Mouse (Mus musculus) MEL (cell line): Measurements from ENCODE around the gene Cdk16. TPM values are rescaled to one million over a fixed set of nuclear protein-coding genes. Genes with fewer than 3 reads are reported as not detected.

ENCODE experiments used
- DNase-seq: peaks from one replicate; pipeline ENCODE4 v3.0.0; 2011; ENCODE audit warnings: low read depth, low spot score
- H3K27ac ChIP-seq: 2 replicates; pipeline ENCODE4 v1.5.1; 2012; ENCODE audit warnings: low read depth, mild to moderate bottlenecking, control low read depth, low read length, moderate library complexity; ENCODE audit not compliant: control insufficient read depth
- H3K27me3 ChIP-seq, 2 experiments: fragments of 150-350 bp in 1 of 2; sonication (generic) in 1 of 2; 2 replicates each; pipeline ENCODE4 v1.6.1; 2012; ENCODE audit warnings: low read length in 2 of 2, mild to moderate bottlenecking in 2 of 2, improper control_type of control experiment in 1 of 2, moderate library complexity in 1 of 2; ENCODE audit not compliant: insufficient read depth in 2 of 2, control insufficient read depth in 1 of 2
- H3K36me3 ChIP-seq, 2 experiments: 2 replicates each; pipeline ENCODE4 v1.6.1; 2012 to 2014; ENCODE audit warnings: low read length in 2 of 2, improper control_type of control experiment in 1 of 2, inconsistent platforms in 1 of 2, mild to moderate bottlenecking in 1 of 2; ENCODE audit not compliant: insufficient read depth in 2 of 2, control insufficient read depth in 1 of 2
- H3K4me1 ChIP-seq, 2 experiments: fragments of 150-350 bp in 1 of 2; sonication (generic) in 1 of 2; 2 replicates each; pipeline ENCODE4 v1.6.1; 2012; ENCODE audit warnings: low read length in 2 of 2, improper control_type of control experiment in 1 of 2, mild to moderate bottlenecking in 1 of 2; ENCODE audit not compliant: insufficient read depth in 2 of 2, control insufficient read depth in 1 of 2
- H3K4me3 ChIP-seq, 2 experiments: fragments of 150-350 bp in 1 of 2; sonication (generic) in 1 of 2; 2 replicates each; pipeline ENCODE4 v1.5.1; 2012; ENCODE audit warnings: low read depth in 2 of 2, low read length in 2 of 2, mild to moderate bottlenecking in 2 of 2, moderate library complexity in 2 of 2, control low read depth in 1 of 2, improper control_type of control experiment in 1 of 2; ENCODE audit not compliant: control insufficient read depth in 1 of 2, insufficient read depth in 1 of 2
- H3K79me2 ChIP-seq: 2 replicates; pipeline ENCODE4 v1.6.1; 2012; ENCODE audit warnings: mild to moderate bottlenecking, low read length, moderate library complexity; ENCODE audit not compliant: control insufficient read depth, poor library complexity, insufficient read depth
- H3K9ac ChIP-seq: 2 replicates; pipeline ENCODE4 v1.6.1; 2012; ENCODE audit warnings: low read depth, mild to moderate bottlenecking, control low read depth, low read length, moderate library complexity; ENCODE audit not compliant: control insufficient read depth, poor library complexity, severe bottlenecking
- H3K9me3 ChIP-seq: fragments of 150-350 bp; sonication (generic); replicated peaks from 2 replicates; pipeline ENCODE4 v1.6.1; 2012; ENCODE audit warnings: mild to moderate bottlenecking, low read length, improper control_type of control experiment, moderate library complexity; ENCODE audit not compliant: insufficient read depth
- CHD1 ChIP-seq: IDR thresholded peaks from 2 replicates; pipeline ENCODE4 v1.6.1; 2012; ENCODE audit warnings: low read depth, mild to moderate bottlenecking, inconsistent platforms, low read length, improper control_type of control experiment
- CHD2 ChIP-seq: IDR thresholded peaks from 2 replicates; pipeline ENCODE4 v1.6.1; 2011; ENCODE audit warnings: low read length, improper control_type of control experiment
- EP300 ChIP-seq, 2 experiments: IDR thresholded peaks; 2 replicates each; pipeline ENCODE4 v1.6.1; 2011; ENCODE audit warnings: improper control_type of control experiment in 2 of 2, low read length in 2 of 2, low read depth in 1 of 2, mild to moderate bottlenecking in 1 of 2
- ETS1 ChIP-seq: IDR thresholded peaks from 2 replicates; pipeline ENCODE4 v1.6.1; 2012; ENCODE audit warnings: low read depth, mild to moderate bottlenecking, inconsistent platforms, low read length, improper control_type of control experiment, moderate library complexity
- HCFC1 ChIP-seq: IDR thresholded peaks from 2 replicates; pipeline ENCODE4 v1.6.1; 2012; ENCODE audit warnings: low read depth, mild to moderate bottlenecking, inconsistent platforms, low read length, improper control_type of control experiment, moderate library complexity
- KAT2A ChIP-seq: conservative IDR thresholded peaks from 2 replicates; pipeline ENCODE4 v1.6.1; 2012; ENCODE audit warnings: low read depth, low read length, improper control_type of control experiment, inconsistent platforms
- MAZ ChIP-seq: IDR thresholded peaks from 2 replicates; pipeline ENCODE4 v1.6.1; 2012; ENCODE audit warnings: low read depth, mild to moderate bottlenecking, inconsistent platforms, low read length, improper control_type of control experiment
- MEF2A ChIP-seq: IDR thresholded peaks from 2 replicates; pipeline ENCODE4 v1.6.1; 2014; ENCODE audit warnings: low read depth, mild to moderate bottlenecking, inconsistent platforms, low read length, improper control_type of control experiment; ENCODE audit not compliant: poor library complexity, insufficient replicate concordance, severe bottlenecking; ENCODE audit errors: extremely low read depth
- MYB ChIP-seq: IDR thresholded peaks from 2 replicates; pipeline ENCODE4 v1.6.1; 2011; ENCODE audit warnings: mild to moderate bottlenecking, low read depth, low read length, improper control_type of control experiment
- MYC ChIP-seq: IDR thresholded peaks from 2 replicates; pipeline ENCODE4 v1.6.1; 2011; ENCODE audit warnings: low read depth, mild to moderate bottlenecking, low read length, improper control_type of control experiment, moderate library complexity
- NRF1 ChIP-seq: IDR thresholded peaks from 2 replicates; pipeline ENCODE4 v1.6.1; 2014; ENCODE audit warnings: low read depth, mild to moderate bottlenecking, inconsistent platforms, low read length, improper control_type of control experiment, moderate library complexity; ENCODE audit not compliant: poor library complexity, insufficient read depth, severe bottlenecking
- POLR2A ChIP-seq, 2 experiments: IDR thresholded peaks; 2 replicates each; pipeline ENCODE4 v1.6.1; 2011 to 2012; ENCODE audit warnings: low read length in 2 of 2, mild to moderate bottlenecking in 2 of 2, control low read depth in 1 of 2, improper control_type of control experiment in 1 of 2, low read depth in 1 of 2, moderate library complexity in 1 of 2; ENCODE audit not compliant: control insufficient read depth in 1 of 2, insufficient read depth in 1 of 2, poor library complexity in 1 of 2
- POLR2AphosphoS5 ChIP-seq: IDR thresholded peaks from 2 replicates; pipeline ENCODE4 v1.6.1; 2012; ENCODE audit warnings: low read depth, borderline replicate concordance, mild to moderate bottlenecking, inconsistent platforms, low read length, moderate library complexity, mixed read lengths
- RAD21 ChIP-seq: IDR thresholded peaks from 2 replicates; pipeline ENCODE4 v1.6.1; 2011; ENCODE audit warnings: mild to moderate bottlenecking, low read depth, low read length, improper control_type of control experiment
- TAL1 ChIP-seq: IDR thresholded peaks from 2 replicates; pipeline ENCODE4 v1.6.1; 2012; ENCODE audit warnings: mild to moderate bottlenecking, inconsistent platforms, low read length, moderate library complexity, mixed read lengths
- TCF12 ChIP-seq: IDR thresholded peaks from 2 replicates; pipeline ENCODE4 v1.6.1; 2014; ENCODE audit warnings: low read depth, mild to moderate bottlenecking, inconsistent platforms, low read length, improper control_type of control experiment, moderate library complexity
- UBTF ChIP-seq: IDR thresholded peaks from 2 replicates; pipeline ENCODE4 v1.6.1; 2012; ENCODE audit warnings: low read depth, mild to moderate bottlenecking, inconsistent platforms, low read length, improper control_type of control experiment, moderate library complexity, borderline replicate concordance; ENCODE audit not compliant: insufficient read depth
- USF2 ChIP-seq, 2 experiments: IDR thresholded peaks; 2 replicates each; pipeline ENCODE4 v1.6.1; 2011 to 2012; ENCODE audit warnings: improper control_type of control experiment in 2 of 2, low read length in 2 of 2, borderline replicate concordance in 1 of 2, inconsistent platforms in 1 of 2, low read depth in 1 of 2, mild to moderate bottlenecking in 1 of 2; ENCODE audit not compliant: insufficient read depth in 1 of 2
- ZC3H11A ChIP-seq: IDR thresholded peaks from 2 replicates; pipeline ENCODE4 v1.6.1; 2012; ENCODE audit warnings: low read depth, mild to moderate bottlenecking, inconsistent platforms, low read length, improper control_type of control experiment
- ZMIZ1 ChIP-seq: IDR thresholded peaks from 2 replicates; pipeline ENCODE4 v1.6.1; 2012; ENCODE audit warnings: low read depth, mild to moderate bottlenecking, inconsistent platforms, low read length, improper control_type of control experiment, moderate library complexity
- polyA plus RNA-seq, 2 experiments: library from polyadenylated mRNA; stranded (reverse) in 1 of 2; unstranded in 1 of 2; fragments of >175 nt in 1 of 2; fragments of >200 nt in 1 of 2; gene quantifications; 2 replicates each; pipeline versions ENCODE4 v1.2.1 to v1.2.4; 2012; ENCODE audit warnings: low replicate concordance in 2 of 2, low read depth in 1 of 2; ENCODE audit not compliant: insufficient read length in 2 of 2, insufficient read depth in 1 of 2, missing spikeins in 1 of 2
- total RNA-seq: library from RNA; depleted of rRNA; stranded (reverse); fragments of 300-350 nt; gene quantifications from 2 replicates; pipeline ENCODE4 v1.2.3, GENCODE M21; 2012

Gene Cdk16
- total and polyA plus RNA-seq, 3 experiments, result 36.6 to 136 TPM; not detected in 1

GRCm38 (mm10) chrX:20687519-20688067 lies at the start of gene Cdk16 (continued):
- TF ChIP-seq USF2 (IDR thresholded peaks at IDR 0.05; ENCODE audit: borderline replicate concordance in 1 of 2, insufficient read depth in 1 of 2, low read depth in 1 of 2, low read length in 2 of 2) (no peak), TAL1 (no peak), ZC3H11A (no peak), CHD1 (no peak)

DNA sequence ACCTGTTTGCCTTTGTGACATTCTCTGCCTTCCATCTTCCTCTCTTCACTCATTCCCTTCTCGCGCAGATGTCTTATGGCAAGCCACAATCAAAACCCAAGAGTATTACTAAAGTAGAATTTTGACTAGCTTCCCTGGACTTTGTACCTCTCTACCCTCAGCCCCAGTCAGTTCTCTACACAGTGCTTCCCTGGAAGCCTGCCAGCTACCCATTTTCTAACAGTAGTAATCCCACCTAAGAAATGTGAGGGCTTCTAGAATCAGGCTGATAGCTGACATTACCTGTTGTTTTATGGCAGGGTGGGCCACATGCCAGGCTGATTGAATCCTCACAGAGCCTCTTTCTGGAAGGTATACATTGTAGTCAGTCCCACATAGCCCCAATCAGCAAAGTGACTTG lies 49.6 kb upstream of the Cdk16 start:
- Histone ChIP-seq H3K27me3 (no peaks in the 10 kb centered on the region), H3K4me3 (no peak overlapping the region), H3K9ac (no peak overlapping the region), H3K27ac (no peak overlapping the region), H3K36me3 (peaks cover 0 to 44% of the 10 kb centered on the region in 2 experiments; a peak in 2 of 4 replicates), H3K4me1 (no peaks in the 10 kb centered on the region), H3K79me2 (peaks cover 1% of the 10 kb centered on the region), H3K9me3 (no peaks in the 10 kb centered on the region)
- TF ChIP-seq UBTF, result no peak
- TF ChIP-seq NRF1, result no peak
- TF ChIP-seq RAD21, result no peak
- TF ChIP-seq ETS1, result no peak
- TF ChIP-seq TCF12, result no peak
- TF ChIP-seq POLR2AphosphoS5, result no peak
- TF ChIP-seq HCFC1, result no peak
- no peak for TF ChIP-seq CHD2
- TF ChIP-seq MYC, result no peak
- TF ChIP-seq MYB, result no peak
- TF ChIP-seq MEF2A, result no peak
- no peak for TF ChIP-seq MAZ
- TF ChIP-seq KAT2A, result no peak
- no peak for TF ChIP-seq EP300 (IDR thresholded peaks at IDR 0.05; ENCODE audit: low read depth in 1 of 2, low read length in 2 of 2)
- TF ChIP-seq CHD1, result no peak
- TF ChIP-seq USF2 (IDR thresholded peaks at IDR 0.05; ENCODE audit: borderline replicate concordance in 1 of 2, insufficient read depth in 1 of 2, low read depth in 1 of 2, low read length in 2 of 2), result no peak
- no peak for TF ChIP-seq ZMIZ1
- no peak for TF ChIP-seq POLR2A (IDR thresholded peaks at IDR 0.05; ENCODE audit: control insufficient read depth in 1 of 2, insufficient read depth in 1 of 2, low read depth in 1 of 2, low read length in 2 of 2, poor library complexity in 1 of 2)
- DNase-seq, result no peak
